In genomic region chr5:72812908-72813307, GRCm38 (mm10) we compare ENCODE assay signal across 16 mouse cellular contexts. TPM values are rescaled to one million over a fixed set of nuclear protein-coding genes. Genes with fewer than 3 reads are reported as not detected.
DNase-seq lines count a peak whose midpoint lies in the region; ATAC-seq and TF ChIP-seq lines count a peak whose summit lies in the region.
"Had no signal": no experiment of that assay in that cellular context is flagged by ENCODE, and none has a peak within 500 bp of the region (broad histone marks: within the 10 kb centered on the region; RNA-seq: fewer than 3 reads in every experiment).

No protein-coding gene starts in this region.

- TF ChIP-seq POLR2A in CH12.LX (IDR thresholded peaks at IDR 0.05; ENCODE audit: low read depth, low read length): no peak

- 19% methylated on average over 5 of the region's 5 CpGs for WGBS in liver, embryonic 16.5 days (ENCODE audit: insufficient replicate concordance)
- WGBS in liver, embryonic 12.5 days (ENCODE audit: insufficient replicate concordance): 32% methylated on average over 5 of the region's 5 CpGs
- 35% methylated on average over 5 of the region's 5 CpGs for WGBS in macrophage (ENCODE audit: missing documents)
- 73% methylated on average over 5 of the region's 5 CpGs for WGBS in forebrain, embryonic 15.5 days

- H3K27ac ChIP-seq in liver, embryonic 16.5 days (ENCODE audit: low read length): 0 out of 2 replicates have a peak overlapping the region, but pooled peaks have one; percentile 19
- no peak overlapping the region for H3K27ac ChIP-seq in liver, embryonic 12.5 days
- peak overlapping the region; percentile 45; the same call in 1 of the 2 replicates for H3K27ac ChIP-seq in CH12.LX (ENCODE audit: insufficient read depth, low read depth)
- peak overlapping the region; percentile 89 for H3K27ac ChIP-seq in macrophage
- no peak overlapping the region for H3K27ac ChIP-seq in forebrain, embryonic 15.5 days (replicated peaks)
- H3K27ac ChIP-seq: embryonic facial prominence, embryonic 13.5 days; intestine, embryonic 15.5 days; liver, embryonic 14.5 days; midbrain, embryonic 10.5 days; stomach, postnatal 0 days had no signal

- H3K4me2 ChIP-seq in liver, embryonic 16.5 days (ENCODE audit: low read depth, low read length): no peak overlapping the region
- no peak overlapping the region for H3K4me2 ChIP-seq in liver, embryonic 12.5 days
- H3K4me2 ChIP-seq in CH12.LX (ENCODE audit: insufficient read depth, low read depth, poor library complexity, severe bottlenecking): 0 out of 2 replicates have a peak overlapping the region, but pooled peaks have one; percentile 41
- H3K4me2 ChIP-seq in forebrain, embryonic 15.5 days (replicated peaks): no peak overlapping the region
- H3K4me2 ChIP-seq: embryonic facial prominence, embryonic 13.5 days; intestine, embryonic 15.5 days had no signal

- no peaks in the 10 kb centered on the region for H3K9me3 ChIP-seq in liver, embryonic 16.5 days (replicated peaks; ENCODE audit: control insufficient read depth, low read length)
- H3K9me3 ChIP-seq in liver, embryonic 12.5 days (replicated peaks): no peaks in the 10 kb centered on the region
- H3K9me3 ChIP-seq in CH12.LX (replicated peaks; ENCODE audit: low read length): peaks cover 2% of the 10 kb centered on the region
- no peaks in the 10 kb centered on the region for H3K9me3 ChIP-seq in forebrain, embryonic 15.5 days
- H3K9me3 ChIP-seq: intestine, embryonic 15.5 days; midbrain, embryonic 10.5 days had no signal

- no peaks in the 10 kb centered on the region; the same call in 1 of the 2 replicates for H3K4me1 ChIP-seq in liver, embryonic 16.5 days (ENCODE audit: control insufficient read depth, low read depth, low read length)
- H3K4me1 ChIP-seq in liver, embryonic 12.5 days: peaks cover 15% of the 10 kb centered on the region
- peaks cover 17 to 95% of the 10 kb centered on the region in 2 experiments for H3K4me1 ChIP-seq in CH12.LX (ENCODE audit: control insufficient read depth in 1 of 2, insufficient read depth in 2 of 2)
- peaks cover 9% of the 10 kb centered on the region; the same call in 1 of the 2 replicates for H3K4me1 ChIP-seq in forebrain, embryonic 15.5 days

- H3K79me2 ChIP-seq in CH12.LX (replicated peaks; ENCODE audit: control insufficient read depth, extremely low read depth, insufficient read depth, poor library complexity, severe bottlenecking) (0 out of 2 replicates have a peak, but pooled peaks cover 2% of the 10 kb centered on the region), macrophage (ENCODE audit: inconsistent target) (peaks cover 90% of the 10 kb centered on the region)

- TF ChIP-seq EP300 in CH12.LX (IDR thresholded peaks at IDR 0.05; ENCODE audit: low read length): peak; percentile 54; the same call in 1 of the 2 replicates

- no peak for TF ChIP-seq RAD21 in CH12.LX (IDR thresholded peaks at IDR 0.05; ENCODE audit: low read depth, low read length)

- H3K27me3 ChIP-seq in liver, embryonic 16.5 days (ENCODE audit: control insufficient read depth, insufficient read depth, low read depth, low read length): no peaks in the 10 kb centered on the region
- no peaks in the 10 kb centered on the region for H3K27me3 ChIP-seq in liver, embryonic 12.5 days (replicated peaks)
- no peaks in the 10 kb centered on the region for H3K27me3 ChIP-seq in CH12.LX (replicated peaks)
- no peaks in the 10 kb centered on the region for H3K27me3 ChIP-seq in forebrain, embryonic 15.5 days
- H3K27me3 ChIP-seq: embryonic facial prominence, embryonic 13.5 days; intestine, embryonic 15.5 days had no signal

- ATAC-seq in liver, embryonic 16.5 days (ENCODE audit: low read depth): 0 out of 2 replicates have a peak, but pooled peaks have one; percentile 47
- no peak for ATAC-seq in liver, embryonic 12.5 days
- no peak for ATAC-seq in forebrain, embryonic 15.5 days (replicated peaks)
- ATAC-seq: forebrain, embryonic 16.5 days; intestine, embryonic 15.5 days had no signal

- no peak overlapping the region for H3K4me3 ChIP-seq in liver, embryonic 16.5 days (ENCODE audit: low read depth, low read length)
- no peak overlapping the region for H3K4me3 ChIP-seq in liver, embryonic 12.5 days
- peak overlapping the region in 2 of 3 experiments; percentile 34 to 40 for H3K4me3 ChIP-seq in CH12.LX (replicated peaks in 1 of 3; ENCODE audit: low read depth in 2 of 3, low read length in 2 of 3, poor library complexity in 1 of 3)
- no peak overlapping the region for H3K4me3 ChIP-seq in macrophage (ENCODE audit: inconsistent target)
- no peak overlapping the region for H3K4me3 ChIP-seq in forebrain, embryonic 15.5 days
- H3K4me3 ChIP-seq: embryonic facial prominence, embryonic 13.5 days; intestine, embryonic 15.5 days; midbrain, embryonic 10.5 days had no signal

- dilution Hi-C loops in CH12.LX (cut with MboI; ENCODE audit: extremely low pct_ligation_motif_present, extremely low pct_unique_long_range_greater_than_20kb, low sequenced_read_pairs): no loop called here

- in situ Hi-C loops in CH12.LX (cut with MboI; ENCODE audit: low pct_ligation_motif_present, low pct_unique_long_range_greater_than_20kb, low sequenced_read_pairs): no loop called here

- H3K36me3 ChIP-seq in liver, embryonic 16.5 days (ENCODE audit: control insufficient read depth, insufficient read depth): no peaks in the 10 kb centered on the region
- no peaks in the 10 kb centered on the region for H3K36me3 ChIP-seq in liver, embryonic 12.5 days
- H3K36me3 ChIP-seq in CH12.LX (replicated peaks in 1 of 2; ENCODE audit: control insufficient read depth in 1 of 2, insufficient read depth in 1 of 2, low read length in 1 of 2) (peaks cover 0 to 24% of the 10 kb centered on the region in 2 experiments), macrophage (ENCODE audit: inconsistent target) (no peaks in the 10 kb centered on the region)
- no peaks in the 10 kb centered on the region for H3K36me3 ChIP-seq in forebrain, embryonic 15.5 days
- H3K36me3 ChIP-seq: embryonic facial prominence, embryonic 13.5 days; intestine, embryonic 15.5 days; midbrain, embryonic 10.5 days had no signal

- TF ChIP-seq CTCF in CH12.LX (conservative IDR thresholded peaks at IDR 0.05 in 1 of 2, IDR thresholded peaks at IDR 0.05 in 1 of 2; ENCODE audit: low read depth in 2 of 2, low read length in 2 of 2): no peak

- no peak overlapping the region for H3K9ac ChIP-seq in liver, embryonic 16.5 days (ENCODE audit: low read depth, low read length)
- no peak overlapping the region for H3K9ac ChIP-seq in liver, embryonic 12.5 days
- H3K9ac ChIP-seq in CH12.LX (ENCODE audit: insufficient read depth, low read depth): no peak overlapping the region
- no peak overlapping the region for H3K9ac ChIP-seq in forebrain, embryonic 15.5 days (replicated peaks)
- H3K9ac ChIP-seq: embryonic facial prominence, embryonic 13.5 days; intestine, embryonic 15.5 days; liver, embryonic 14.5 days had no signal

- DNase-seq in CH12.LX (ENCODE audit: extremely low read depth): peak; percentile 86
- peak; percentile 37 for DNase-seq in thymus, postnatal 0 days (ENCODE audit: low spot score)
- DNase-seq in cerebellum, adult 11 months: no peak
- DNase-seq in urinary bladder, adult 18-20 months (ENCODE audit: low spot score in 2 of 2): no peak
- DNase-seq: cerebellum, postnatal 25 days; kidney, postnatal 4 days had no signal

TF ChIP-seq in CH12.LX, 34 proteins besides CTCF, POLR2A, EP300 and RAD21:
- TF ChIP-seq MEF2A (IDR thresholded peaks at IDR 0.05; ENCODE audit: borderline replicate concordance, low read depth, low read length): no peak
- TF ChIP-seq MAZ (IDR thresholded peaks at IDR 0.05; ENCODE audit: low read depth, low read length): no peak
- TF ChIP-seq MAFK (IDR thresholded peaks at IDR 0.05; ENCODE audit: insufficient replicate concordance, low read length): 0 out of 2 replicates have a peak, but pooled peaks have one; percentile 31
- TF ChIP-seq IRF4 (IDR thresholded peaks at IDR 0.05; ENCODE audit: low read depth, low read length): peak; percentile 42; the same call in 1 of the 2 replicates
- TF ChIP-seq ETS1 (conservative IDR thresholded peaks at IDR 0.05; ENCODE audit: low read depth, low read length): peak; percentile 86
- TF ChIP-seq TBP (conservative IDR thresholded peaks at IDR 0.05; ENCODE audit: low read depth, low read length): 0 out of 2 replicates have a peak, but pooled peaks have one; percentile 47
- TF ChIP-seq ZKSCAN1 (IDR thresholded peaks at IDR 0.05; ENCODE audit: borderline replicate concordance, low read depth, low read length): no peak
- no peak for TF ChIP-seq NRF1 (IDR thresholded peaks at IDR 0.05; ENCODE audit: low read depth, low read length)
- TF ChIP-seq TCF12 (IDR thresholded peaks at IDR 0.05; ENCODE audit: low read depth, low read length): 0 out of 2 replicates have a peak, but pooled peaks have one; percentile 46
- TF ChIP-seq JUND (conservative IDR thresholded peaks at IDR 0.05; ENCODE audit: low read depth, low read length): peak; percentile 23; the same call in 1 of the 2 replicates
- TF ChIP-seq ELF1 (IDR thresholded peaks at IDR 0.05; ENCODE audit: low read depth, low read length): no peak
- no peak for TF ChIP-seq ZC3H11A (IDR thresholded peaks at IDR 0.05; ENCODE audit: low read depth, low read length)
- TF ChIP-seq BHLHE40 (IDR thresholded peaks at IDR 0.05; ENCODE audit: low read depth, low read length): peak; percentile 89
TF ChIP-seq in CH12.LX: peak in this region for 7.

RNA-seq across cellular contexts. Expression of gene Tec, which starts 55.4 kb away (rescaled TPM):
- polyA plus RNA-seq in liver, embryonic 16.5 days (2015; fragmentation: Nextera tagmentation; extraction: Ambion mirVana): 5.2 and 5.7 TPM in 2 replicates
- 5.3 and 7.3 TPM in 2 replicates for polyA plus RNA-seq in liver, embryonic 12.5 days (2016; fragmentation: Nextera tagmentation; extraction: Ambion mirVana)
- total RNA-seq in CH12.LX (2012; rRNA removed) (7.9 and 11.4 TPM in 2 replicates), CH12.LX (2014; rRNA removed) (20.1 and 21.5 TPM in 2 replicates)
- polyA plus RNA-seq in CH12.LX (2012; ENCODE audit: insufficient read length, low read depth) (25.6 and 25.9 TPM in 2 replicates), macrophage (2018) (53.1 to 81.3 TPM (median 56.1 TPM) in 3 replicates)
- total RNA-seq in macrophage (2018; cell fraction: chromatin; rRNA removed): 100 to 1,000 TPM in 25 of 26 experiments, 10 to 100 TPM in 1; 90.4 to 656 (median 263) TPM
- total RNA-seq in macrophage (2018; cell fraction: cytosol; rRNA removed): 10 to 100 TPM; 26.8 to 77.1 (median 51.1) TPM
- 100 to 1,000 TPM in 13 of 26 experiments, 10 to 100 TPM in 13; 37.0 to 278 (median 131) TPM for total RNA-seq in macrophage (2018; cell fraction: nucleus; rRNA removed)
- 25.2 and 25.8 TPM in 2 replicates for polyA plus RNA-seq in thymus, postnatal 0 days (2015; fragmentation: Nextera tagmentation; extraction: Ambion mirVana)
- 3.5 and 3.7 TPM in 2 replicates for polyA plus RNA-seq in forebrain, embryonic 15.5 days (2015; fragmentation: Nextera tagmentation; extraction: Ambion mirVana)

Comparison
In these comparisons a context has a peak if more than half of its experiments do, and no peak if none do; other contexts are left out.
1. H3K27ac ChIP-seq: peak in liver, embryonic 16.5 days (single experiment), CH12.LX (single experiment) and macrophage (single experiment); none in liver, embryonic 12.5 days (single experiment) and forebrain, embryonic 15.5 days (single experiment).
2. H3K4me3 ChIP-seq: peak in CH12.LX (2 of 3); none in liver, embryonic 16.5 days (single experiment), liver, embryonic 12.5 days (single experiment), macrophage (single experiment) and forebrain, embryonic 15.5 days (single experiment).
3. DNase-seq: peak in CH12.LX (single experiment) and thymus, postnatal 0 days (single experiment); none in cerebellum, adult 11 months (single experiment) and urinary bladder, adult 18-20 months (0 of 2).